Mouse (Mus musculus): Measurements from ENCODE around the gene Rad51d. TPM values are rescaled to one million over a fixed set of nuclear protein-coding genes. Genes with fewer than 3 reads are reported as not detected.
A peak's percentile ranks its signal among the peaks of the same experiment; 100 is the strongest.

Rad51d gene
- polyA plus RNA-seq, 1 experiment from 2014 or later, result 17.2 TPM

GRCm38 (mm10) chr11:82904952-82905351, 14.5 kb upstream of the Rad51d start:
- H3K4me2 ChIP-seq (ENCODE audit: low read length), result no peak overlapping the region
- H3K9me3 ChIP-seq (ENCODE audit: control insufficient read depth, low read length), result no peaks in the 10 kb centered on the region
- no peak overlapping the region for H3K9ac ChIP-seq (replicated peaks; ENCODE audit: low read length)
- ATAC-seq (ENCODE audit: low FRiP score, low TSS enrichment) (no peak), DNase-seq (no peak)
- no peak overlapping the region for H3K27ac ChIP-seq (replicated peaks; ENCODE audit: low read depth, low read length)
- H3K27me3 ChIP-seq (ENCODE audit: control insufficient read depth, insufficient read depth, low read length), result no peaks in the 10 kb centered on the region
- no peak overlapping the region for H3K4me3 ChIP-seq (replicated peaks; ENCODE audit: low read depth, low read length)
- WGBS, result 74% methylated on average over 8 of the region's 8 CpGs
- H3K36me3 ChIP-seq (ENCODE audit: control insufficient read depth, insufficient read depth, low read length), result peaks cover 66% of the 10 kb centered on the region
- H3K4me1 ChIP-seq (ENCODE audit: control insufficient read depth, insufficient read depth, low read length), result peaks cover 7% of the 10 kb centered on the region

GRCm38 (mm10) chr11:82901606-82902310, 11.3 kb upstream of the Rad51d start:
- DNase-seq (no peak), ATAC-seq (ENCODE audit: low FRiP score, low TSS enrichment) (no peak)
- H3K27me3 ChIP-seq (ENCODE audit: control insufficient read depth, insufficient read depth, low read length), result no peaks in the 10 kb centered on the region
- H3K27ac ChIP-seq (replicated peaks; ENCODE audit: low read depth, low read length), result no peak overlapping the region
- H3K4me3 ChIP-seq (replicated peaks; ENCODE audit: low read depth, low read length), result no peak overlapping the region
- H3K4me2 ChIP-seq (ENCODE audit: low read length), result no peak overlapping the region
- peaks cover 83% of the 10 kb centered on the region for H3K36me3 ChIP-seq (ENCODE audit: control insufficient read depth, insufficient read depth, low read length)
- no peaks in the 10 kb centered on the region for H3K4me1 ChIP-seq (ENCODE audit: control insufficient read depth, insufficient read depth, low read length)
- WGBS, result 96% methylated on average over 20 of the region's 20 CpGs
- H3K9ac ChIP-seq (replicated peaks; ENCODE audit: low read length), result no peak overlapping the region
- H3K9me3 ChIP-seq (ENCODE audit: control insufficient read depth, low read length), result no peaks in the 10 kb centered on the region

DNA sequence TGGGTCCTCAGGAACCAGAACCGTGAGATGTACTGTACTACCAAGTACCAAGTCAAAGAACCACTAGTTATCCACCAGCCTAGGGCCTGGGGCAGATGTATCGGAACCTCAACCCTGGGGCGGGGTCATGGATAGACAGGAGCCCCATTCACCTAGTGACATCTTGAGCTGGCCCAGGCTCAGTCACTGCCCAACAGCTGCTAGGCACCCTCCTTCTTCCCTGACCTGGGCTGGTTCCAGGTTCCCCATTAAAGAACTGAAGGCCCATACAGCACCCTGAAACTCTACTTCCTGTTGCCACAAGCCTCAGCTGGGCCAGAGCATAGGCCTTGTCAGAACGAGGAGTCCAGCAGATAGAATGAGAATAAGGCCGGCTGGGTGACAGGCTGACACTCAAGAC, 9.3 kb upstream of the Rad51d start:
- DNase-seq (no peak), ATAC-seq (ENCODE audit: low FRiP score, low TSS enrichment) (no peak)
- H3K36me3 ChIP-seq (ENCODE audit: control insufficient read depth, insufficient read depth, low read length), result peaks cover 65% of the 10 kb centered on the region
- 95% methylated on average over 5 of the region's 5 CpGs for WGBS
- H3K4me2 ChIP-seq (ENCODE audit: low read length), result no peak overlapping the region
- no peak overlapping the region for H3K4me3 ChIP-seq (replicated peaks; ENCODE audit: low read depth, low read length)
- H3K27me3 ChIP-seq (ENCODE audit: control insufficient read depth, insufficient read depth, low read length), result no peaks in the 10 kb centered on the region
- H3K9ac ChIP-seq (replicated peaks; ENCODE audit: low read length), result no peak overlapping the region
- no peak overlapping the region for H3K27ac ChIP-seq (replicated peaks; ENCODE audit: low read depth, low read length)
- H3K9me3 ChIP-seq (ENCODE audit: control insufficient read depth, low read length), result no peaks in the 10 kb centered on the region
- no peaks in the 10 kb centered on the region for H3K4me1 ChIP-seq (ENCODE audit: control insufficient read depth, insufficient read depth, low read length)

DNA sequence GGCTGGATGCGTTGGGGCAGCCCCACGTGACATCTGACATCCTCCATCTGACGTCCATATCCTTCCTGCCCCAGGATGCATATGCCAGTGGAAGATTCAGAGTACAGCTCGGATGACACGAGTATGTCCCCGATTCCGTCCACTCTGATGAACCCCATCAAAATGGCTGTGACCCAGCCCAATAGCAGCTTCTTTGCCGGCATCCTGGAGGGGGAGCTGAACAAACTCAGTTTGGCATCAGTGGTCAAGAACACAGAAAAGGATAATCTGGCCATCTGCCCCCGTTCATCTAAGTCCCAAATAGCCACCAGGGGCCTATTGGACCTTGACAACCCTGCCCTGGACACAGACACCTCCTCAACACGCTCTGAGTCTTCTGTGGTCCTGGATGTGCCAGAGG, 7.1 kb upstream of the Rad51d start:
- no peak overlapping the region for H3K9ac ChIP-seq (replicated peaks; ENCODE audit: low read length)
- no peak for DNase-seq
- ATAC-seq (ENCODE audit: low FRiP score, low TSS enrichment), result no peak
- no peak overlapping the region for H3K27ac ChIP-seq (replicated peaks; ENCODE audit: low read depth, low read length)
- H3K4me3 ChIP-seq (replicated peaks; ENCODE audit: low read depth, low read length), result no peak overlapping the region
- WGBS, result 81% methylated on average over 10 of the region's 10 CpGs
- H3K36me3 ChIP-seq (ENCODE audit: control insufficient read depth, insufficient read depth, low read length), result peaks cover 42% of the 10 kb centered on the region
- H3K9me3 ChIP-seq (ENCODE audit: control insufficient read depth, low read length), result no peaks in the 10 kb centered on the region
- no peaks in the 10 kb centered on the region for H3K4me1 ChIP-seq (ENCODE audit: control insufficient read depth, insufficient read depth, low read length)
- H3K4me2 ChIP-seq (ENCODE audit: low read length), result no peak overlapping the region
- no peaks in the 10 kb centered on the region for H3K27me3 ChIP-seq (ENCODE audit: control insufficient read depth, insufficient read depth, low read length)

DNA sequence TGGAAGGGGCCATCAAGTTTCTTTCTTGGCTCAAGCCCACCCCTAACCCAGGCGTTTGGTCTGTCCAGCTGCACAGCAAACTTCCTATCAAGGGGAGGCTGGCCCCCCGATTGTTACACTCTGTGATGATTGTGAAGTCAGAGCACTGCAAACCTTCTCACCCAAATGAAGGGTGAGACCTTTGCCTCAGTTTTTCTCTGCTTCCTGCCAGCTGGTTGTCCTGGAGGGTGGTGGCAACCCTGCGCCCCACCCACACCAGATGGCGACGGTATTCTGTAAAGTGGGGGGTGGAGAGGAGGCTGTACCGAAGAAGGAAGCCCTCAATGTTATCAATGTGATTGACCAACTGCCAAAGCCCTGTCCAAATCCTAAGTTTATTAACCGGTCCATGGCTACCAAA, 1.5 kb upstream of the Rad51d start, which contains the start of gene Fndc8:
Fndc8 (plus strand) TSS at position 189 of the 400 bp plus-strand sequence.
- no peaks in the 10 kb centered on the region for H3K36me3 ChIP-seq (ENCODE audit: control insufficient read depth, insufficient read depth, low read length)
- H3K4me3 ChIP-seq (replicated peaks; ENCODE audit: low read depth, low read length), result no peak within 1 kb of the TSS
- no peak within 1 kb of the TSS for H3K27ac ChIP-seq (replicated peaks; ENCODE audit: low read depth, low read length)
- H3K9ac ChIP-seq (replicated peaks; ENCODE audit: low read length), result 0 out of 2 replicates have a peak within 1 kb of the TSS, but pooled peaks have one; percentile 16
- 67% methylated on average over 7 of the region's 7 CpGs for WGBS
- H3K4me1 ChIP-seq (ENCODE audit: control insufficient read depth, insufficient read depth, low read length), result peaks cover 16% of the 10 kb centered on the region
- no peak for ATAC-seq (ENCODE audit: low FRiP score, low TSS enrichment)
- no peaks in the 10 kb centered on the region for H3K9me3 ChIP-seq (ENCODE audit: control insufficient read depth, low read length)
- H3K27me3 ChIP-seq (ENCODE audit: control insufficient read depth, insufficient read depth, low read length), result no peaks in the 10 kb centered on the region
- H3K4me2 ChIP-seq (ENCODE audit: low read length), result no peak within 1 kb of the TSS
- DNase-seq, result no peak

DNA sequence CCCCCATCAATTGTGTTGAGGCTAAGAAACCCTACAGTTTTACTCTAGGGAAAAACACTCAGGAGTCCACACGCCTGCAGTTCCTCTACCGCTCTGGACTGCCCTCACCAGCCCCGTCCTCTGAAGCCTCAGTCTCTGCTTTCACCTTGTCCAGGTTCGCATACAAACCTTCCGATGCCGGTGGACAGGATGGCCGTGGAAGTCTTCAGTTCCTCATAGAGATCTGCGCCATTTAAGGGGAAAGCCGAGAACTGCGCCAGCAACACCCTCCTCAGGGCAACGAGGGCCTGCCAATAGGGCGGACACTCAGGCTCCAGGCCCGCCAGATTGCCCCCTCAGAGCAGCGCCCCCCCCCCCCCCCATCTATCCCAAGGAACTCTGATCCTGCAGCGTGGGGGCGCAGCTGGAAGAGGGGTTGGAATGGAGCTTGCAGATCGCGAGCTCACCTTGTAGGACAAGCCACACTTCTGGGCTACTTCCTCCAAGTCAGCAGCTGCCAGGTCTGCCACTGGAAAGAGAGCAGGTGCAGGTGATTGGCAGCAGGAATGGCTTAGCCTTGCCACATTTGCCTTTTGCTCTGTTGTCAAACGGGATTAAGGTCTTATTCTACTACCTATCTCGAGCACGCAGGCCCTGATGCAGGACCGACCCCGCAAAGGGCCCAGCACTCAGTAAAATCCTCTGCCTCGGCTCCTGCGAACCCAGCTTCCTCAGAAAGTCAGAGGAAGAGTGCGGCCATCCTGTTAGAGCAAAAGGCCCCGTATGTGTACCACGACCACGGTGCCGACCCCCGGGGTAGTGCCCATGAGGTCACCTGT, 681 bp downstream of the Rad51d start:
- no peaks in the 10 kb centered on the region for H3K36me3 ChIP-seq (ENCODE audit: control insufficient read depth, insufficient read depth, low read length)
- peak overlapping the region; percentile 82 for H3K4me2 ChIP-seq (ENCODE audit: low read length)
- DNase-seq (no peak), ATAC-seq (ENCODE audit: low FRiP score, low TSS enrichment) (peak; percentile 27; the same call in 1 of the 2 replicates)
- peak overlapping the region; percentile 57 for H3K4me3 ChIP-seq (replicated peaks; ENCODE audit: low read depth, low read length)
- H3K9ac ChIP-seq (replicated peaks; ENCODE audit: low read length), result peak overlapping the region; percentile 64
- no peaks in the 10 kb centered on the region for H3K27me3 ChIP-seq (ENCODE audit: control insufficient read depth, insufficient read depth, low read length)
- H3K9me3 ChIP-seq (ENCODE audit: control insufficient read depth, low read length), result no peaks in the 10 kb centered on the region
- WGBS, result 6% methylated on average over 31 of the region's 31 CpGs
- H3K27ac ChIP-seq (replicated peaks; ENCODE audit: low read depth, low read length), result peak overlapping the region; percentile 6; the same call in 1 of the 2 replicates
- H3K4me1 ChIP-seq (ENCODE audit: control insufficient read depth, insufficient read depth, low read length), result peaks cover 16% of the 10 kb centered on the region

DNA sequence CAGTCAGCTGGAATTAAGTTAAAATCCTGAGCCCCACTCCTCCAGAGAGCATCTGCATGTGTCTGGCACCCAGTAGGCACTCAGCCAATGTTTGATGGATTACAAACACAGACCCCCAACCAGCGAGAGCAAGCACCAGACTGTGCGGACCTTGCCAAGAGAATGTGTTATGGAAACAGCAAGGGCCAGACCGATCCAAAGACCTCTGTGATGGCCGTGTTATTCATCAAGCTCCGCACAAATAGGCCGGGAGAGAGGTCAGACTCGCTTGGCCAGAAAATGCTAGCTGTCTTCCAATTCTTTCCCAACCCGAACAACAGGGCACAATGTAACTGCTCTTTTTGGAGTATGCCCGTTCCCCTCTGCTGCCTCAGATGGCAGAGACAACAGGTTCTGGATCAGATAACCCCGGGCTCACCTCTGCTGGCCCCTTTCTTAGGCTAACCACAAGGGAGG, 1.9 kb downstream of the Rad51d start:
- peak; percentile 31 for DNase-seq

GRCm38 (mm10) chr11:82886559-82886958, 3.9 kb downstream of the Rad51d start:
- Histone ChIP-seq H3K4me3 (replicated peaks; ENCODE audit: low read depth, low read length) (no peak overlapping the region), H3K4me1 (ENCODE audit: control insufficient read depth, insufficient read depth, low read length) (peaks cover 16% of the 10 kb centered on the region), H3K27me3 (ENCODE audit: control insufficient read depth, insufficient read depth, low read length) (no peaks in the 10 kb centered on the region), H3K9ac (replicated peaks; ENCODE audit: low read length) (no peak overlapping the region), H3K27ac (replicated peaks; ENCODE audit: low read depth, low read length) (no peak overlapping the region), H3K9me3 (ENCODE audit: control insufficient read depth, low read length) (no peaks in the 10 kb centered on the region), H3K4me2 (ENCODE audit: low read length) (no peak overlapping the region), H3K36me3 (ENCODE audit: control insufficient read depth, insufficient read depth, low read length) (no peaks in the 10 kb centered on the region)
- 88% methylated on average over 3 of the region's 3 CpGs for WGBS
- ATAC-seq (ENCODE audit: low FRiP score, low TSS enrichment) (no peak), DNase-seq (no peak)

More for the DNA sequence above, 1.9 kb downstream of the Rad51d start:
- Histone ChIP-seq H3K4me2 (ENCODE audit: low read length) (0 out of 2 replicates have a peak overlapping the region, but pooled peaks have one; percentile 82), H3K27me3 (ENCODE audit: control insufficient read depth, insufficient read depth, low read length) (no peaks in the 10 kb centered on the region), H3K9ac (replicated peaks; ENCODE audit: low read length) (no peak overlapping the region; the same call in 1 of the 2 replicates), H3K9me3 (ENCODE audit: control insufficient read depth, low read length) (no peaks in the 10 kb centered on the region), H3K4me1 (ENCODE audit: control insufficient read depth, insufficient read depth, low read length) (peaks cover 16% of the 10 kb centered on the region), H3K4me3 (replicated peaks; ENCODE audit: low read depth, low read length) (no peak overlapping the region), H3K36me3 (ENCODE audit: control insufficient read depth, insufficient read depth, low read length) (no peaks in the 10 kb centered on the region), H3K27ac (replicated peaks; ENCODE audit: low read depth, low read length) (no peak overlapping the region)
- 70% methylated on average over 10 of the region's 10 CpGs for WGBS
- no peak for ATAC-seq (ENCODE audit: low FRiP score, low TSS enrichment)
